Mouse (Mus musculus) mouse trophoblast stem cell (cell line): ENCODE data around the gene Ppa2.

Experiments used
- in situ Hi-C, 2 experiments: fragments of 300-500 bp; cut with MseI, MboI; formaldehyde crosslinking; loops; 2 replicates in 1 of 2; 3 replicates in 1 of 2; pipeline ENCODE4 v1.15.1; 2025

Ppa2 gene

GRCm38 (mm10) chr3:133329406-133329805 lies 19.5 kb downstream of the Ppa2 start:
- in situ Hi-C loops = no loop called here

GRCm38 (mm10) chr3:133331184-133331866 lies 21.4 kb downstream of the Ppa2 start:
- in situ Hi-C loops = loop anchor here in 1 of 2 experiments (10.0 kb wide), 1 partner anchor 223 kb away; no protein-coding TSS in a partner anchor

GRCm38 (mm10) chr3:133332280-133332679 lies 22.4 kb downstream of the Ppa2 start:
- in situ Hi-C loops = loop anchor here in 1 of 2 experiments (10.0 kb wide), 1 partner anchor 223 kb away; no protein-coding TSS in a partner anchor

- in situ Hi-C loops = loop anchor here in 1 of 2 experiments (10.0 kb wide), 1 partner anchor 221 kb away; no protein-coding TSS in a partner anchor
These were observed 23.6 kb downstream of the Ppa2 start for GRCm38 (mm10) chr3:133333267-133334170.

- in situ Hi-C loops = loop anchor here in 1 of 2 experiments (10.0 kb wide), 1 partner anchor 220 kb away; no protein-coding TSS in a partner anchor
These were observed 24.8 kb downstream of the Ppa2 start for GRCm38 (mm10) chr3:133334691-133335090.

- in situ Hi-C loops = loop anchor here in 1 of 2 experiments (10.0 kb wide), 1 partner anchor 220 kb away; no protein-coding TSS in a partner anchor
These were observed 25.3 kb downstream of the Ppa2 start for GRCm38 (mm10) chr3:133335166-133335565.

- in situ Hi-C loops = loop anchor here in 1 of 2 experiments (10.0 kb wide), 1 partner anchor 218 kb away; no protein-coding TSS in a partner anchor
These were observed 26.5 kb downstream of the Ppa2 start for GRCm38 (mm10) chr3:133336400-133336799.

GRCm38 (mm10) chr3:133338851-133339356 lies 29.0 kb downstream of the Ppa2 start:
- in situ Hi-C loops = loop anchor here in 1 of 2 experiments (10.0 kb wide), 1 partner anchor 216 kb away; no protein-coding TSS in a partner anchor

GRCm38 (mm10) chr3:133339411-133339823 lies 29.5 kb downstream of the Ppa2 start:
- in situ Hi-C loops = loop anchor here in 1 of 2 experiments (10.0 kb wide), 1 partner anchor 215 kb away; no protein-coding TSS in a partner anchor

GRCm38 (mm10) chr3:133341106-133341505 lies 31.2 kb downstream of the Ppa2 start:
- in situ Hi-C loops = no loop called here

GRCm38 (mm10) chr3:133347535-133347934 lies 37.6 kb downstream of the Ppa2 start:
- in situ Hi-C loops = no loop called here

- in situ Hi-C loops = no loop called here
These were observed 38.9 kb downstream of the Ppa2 start for GRCm38 (mm10) chr3:133348847-133349246.

- in situ Hi-C loops = no loop called here
These were observed 47.6 kb downstream of the Ppa2 start for GRCm38 (mm10) chr3:133357426-133357974.

GRCm38 (mm10) chr3:133357977-133358376 lies 48.1 kb downstream of the Ppa2 start:
- in situ Hi-C loops = no loop called here

GRCm38 (mm10) chr3:133361406-133361805 lies 51.5 kb downstream of the Ppa2 start:
- in situ Hi-C loops = no loop called here

- in situ Hi-C loops = no loop called here
These were observed 54.2 kb downstream of the Ppa2 start for GRCm38 (mm10) chr3:133364138-133364537.

GRCm38 (mm10) chr3:133366096-133366495 lies 56.2 kb downstream of the Ppa2 start:
- in situ Hi-C loops = no loop called here

GRCm38 (mm10) chr3:133378174-133378573 lies 68.3 kb downstream of the Ppa2 start:
- in situ Hi-C loops = no loop called here

GRCm38 (mm10) chr3:133379997-133380396 lies 70.1 kb downstream of the Ppa2 start:
- in situ Hi-C loops = no loop called here

GRCm38 (mm10) chr3:133381519-133381918 lies 71.6 kb downstream of the Ppa2 start:
- in situ Hi-C loops = no loop called here

- in situ Hi-C loops = no loop called here
These were observed 72.2 kb downstream of the Ppa2 start for GRCm38 (mm10) chr3:133382147-133382546.
